Mouse (Mus musculus) heart, embryonic 10.5 days (tissue): ENCODE data around the gene Ndufaf7. TPM values are rescaled to one million over a fixed set of nuclear protein-coding genes. Genes with fewer than 3 reads are reported as not detected.

Experiments used
- DNase-seq: peaks from one replicate; pipeline ENCODE4 v3.0.0-alpha.2; 2017; ENCODE audit warnings: low spot score
- H3K27ac ChIP-seq: fragments of 300-500 bp; sonication (generic); 2 replicates; pipeline ENCODE4 v1.5.1; 2016; ENCODE audit warnings: mild to moderate bottlenecking
- H3K27me3 ChIP-seq: fragments of 300-500 bp; sonication (generic); 2 replicates; pipeline ENCODE4 v1.6.1; 2016; ENCODE audit warnings: mild to moderate bottlenecking; ENCODE audit not compliant: poor library complexity, insufficient read depth, severe bottlenecking
- H3K36me3 ChIP-seq: fragments of 300-500 bp; sonication (generic); 2 replicates; pipeline ENCODE4 v1.6.1; 2016; ENCODE audit warnings: mild to moderate bottlenecking, moderate library complexity
- H3K4me1 ChIP-seq: fragments of 300-500 bp; sonication (generic); 2 replicates; pipeline ENCODE4 v1.6.1; 2016; ENCODE audit warnings: mild to moderate bottlenecking
- H3K4me3 ChIP-seq: fragments of 300-500 bp; sonication (generic); 2 replicates; pipeline ENCODE4 v1.5.1; 2016; ENCODE audit warnings: mild to moderate bottlenecking, moderate library complexity
- H3K9me3 ChIP-seq: fragments of 300-500 bp; sonication (generic); 2 replicates; pipeline ENCODE4 v1.6.1; 2016; ENCODE audit warnings: mild to moderate bottlenecking, moderate library complexity
- WGBS: fragments of 180-500 bp; shearing (Covaris S2); methylation state at CpG from one replicate; pipeline ENCODE4 v1.1.7; 2016; 5-methylcytosine and 5-hydroxymethylcytosine counted together
- polyA plus RNA-seq: library from polyadenylated mRNA; unstranded; fragments of >200 nt; fragmentation: Nextera tagmentation; extraction: Ambion mirVana; gene quantifications from 2 replicates; pipeline ENCODE4 v1.2.1, GENCODE M21; 2016

Ndufaf7 gene
- polyA plus RNA-seq, 1 experiment from 2014 or later: 62.8 TPM

GRCm38 (mm10) chr17:78916899-78917298 lies 20.0 kb upstream of the Ndufaf7 start:
- 3% methylated on average over 11 of the region's 11 CpGs for WGBS
- H3K9me3 ChIP-seq: no peaks in the 10 kb centered on the region
- peaks cover 12% of the 10 kb centered on the region for H3K4me1 ChIP-seq
- DNase-seq: no peak
- peak overlapping the region; percentile 93 for H3K27ac ChIP-seq
- H3K27me3 ChIP-seq: no peaks in the 10 kb centered on the region
- H3K4me3 ChIP-seq: peak overlapping the region; percentile 74
- peaks cover 36% of the 10 kb centered on the region for H3K36me3 ChIP-seq

- 52% methylated on average over 6 of the region's 6 CpGs for WGBS
- Histone ChIP-seq H3K27me3 (no peaks in the 10 kb centered on the region), H3K4me3 (0 out of 2 replicates have a peak overlapping the region, but pooled peaks have one; percentile 74), H3K9me3 (no peaks in the 10 kb centered on the region), H3K36me3 (peaks cover 44% of the 10 kb centered on the region), H3K27ac (0 out of 2 replicates have a peak overlapping the region, but pooled peaks have one; percentile 93), H3K4me1 (peaks cover 10% of the 10 kb centered on the region)
- DNase-seq: no peak
These were observed 19.2 kb upstream of the Ndufaf7 start for GRCm38 (mm10) chr17:78917696-78918095.

- H3K9me3 ChIP-seq: no peaks in the 10 kb centered on the region
- H3K4me3 ChIP-seq: peak overlapping the region; percentile 92
- peaks cover 11% of the 10 kb centered on the region for H3K4me1 ChIP-seq
- DNase-seq: no peak
- no peak overlapping the region for H3K27ac ChIP-seq
- H3K36me3 ChIP-seq: peaks cover 52% of the 10 kb centered on the region
- H3K27me3 ChIP-seq: no peaks in the 10 kb centered on the region
- 79% methylated on average over 2 of the region's 2 CpGs for WGBS
These were observed 1.1 kb upstream of the Ndufaf7 start for GRCm38 (mm10) chr17:78935857-78936256.

GRCm38 (mm10) chr17:78937229-78937853 lies 405 bp downstream of the Ndufaf7 start:
- Histone ChIP-seq H3K9me3 (no peaks in the 10 kb centered on the region), H3K4me1 (peaks cover 11% of the 10 kb centered on the region), H3K27ac (peak overlapping the region; percentile 89), H3K36me3 (peaks cover 48% of the 10 kb centered on the region), H3K27me3 (no peaks in the 10 kb centered on the region), H3K4me3 (peak overlapping the region; percentile 92)
- no peak for DNase-seq
- whole genome bisulfite sequencing: 8% methylated on average over 26 of the region's 26 CpGs

GRCm38 (mm10) chr17:78938927-78939326 lies 2.0 kb downstream of the Ndufaf7 start:
- H3K27ac ChIP-seq: no peak overlapping the region
- H3K4me3 ChIP-seq: no peak overlapping the region
- 90% methylated on average over 4 of the region's 4 CpGs for WGBS
- peaks cover 11% of the 10 kb centered on the region for H3K4me1 ChIP-seq
- no peaks in the 10 kb centered on the region for H3K9me3 ChIP-seq
- DNase-seq: no peak
- no peaks in the 10 kb centered on the region for H3K27me3 ChIP-seq
- H3K36me3 ChIP-seq: peaks cover 47% of the 10 kb centered on the region

- H3K4me1 ChIP-seq: peaks cover 3% of the 10 kb centered on the region
- H3K27me3 ChIP-seq: no peaks in the 10 kb centered on the region
- peaks cover 55% of the 10 kb centered on the region for H3K36me3 ChIP-seq
- H3K4me3 ChIP-seq: no peak overlapping the region
- H3K27ac ChIP-seq: no peak overlapping the region
- H3K9me3 ChIP-seq: no peaks in the 10 kb centered on the region
- WGBS: 67% methylated on average over 11 of the region's 11 CpGs
- no peak for DNase-seq
These were observed 5.6 kb downstream of the Ndufaf7 start for GRCm38 (mm10) chr17:78942579-78942978.

GRCm38 (mm10) chr17:78951225-78951624 lies 14.3 kb downstream of the Ndufaf7 start:
- no peak for DNase-seq
- peaks cover 92% of the 10 kb centered on the region for H3K36me3 ChIP-seq
- no peaks in the 10 kb centered on the region for H3K4me1 ChIP-seq
- H3K27ac ChIP-seq: no peak overlapping the region
- H3K9me3 ChIP-seq: no peaks in the 10 kb centered on the region
- 74% methylated on average over 5 of the region's 5 CpGs for WGBS
- no peaks in the 10 kb centered on the region for H3K27me3 ChIP-seq
- H3K4me3 ChIP-seq: no peak overlapping the region

GRCm38 (mm10) chr17:78952070-78952469 lies 15.1 kb downstream of the Ndufaf7 start:
- H3K4me3 ChIP-seq: no peak overlapping the region
- H3K27me3 ChIP-seq: no peaks in the 10 kb centered on the region
- no peak overlapping the region for H3K27ac ChIP-seq
- DNase-seq: no peak
- H3K4me1 ChIP-seq: no peaks in the 10 kb centered on the region
- WGBS: 93% methylated on average over 5 of the region's 5 CpGs
- no peaks in the 10 kb centered on the region for H3K9me3 ChIP-seq
- H3K36me3 ChIP-seq: peaks cover 92% of the 10 kb centered on the region

GRCm38 (mm10) chr17:78953240-78953639 lies 16.3 kb downstream of the Ndufaf7 start:
- 86% methylated on average over 8 of the region's 8 CpGs for WGBS
- H3K27me3 ChIP-seq: no peaks in the 10 kb centered on the region
- peaks cover 86% of the 10 kb centered on the region for H3K36me3 ChIP-seq
- DNase-seq: no peak
- H3K27ac ChIP-seq: no peak overlapping the region
- no peaks in the 10 kb centered on the region for H3K4me1 ChIP-seq
- no peak overlapping the region for H3K4me3 ChIP-seq
- H3K9me3 ChIP-seq: no peaks in the 10 kb centered on the region

GRCm38 (mm10) chr17:78959473-78959872 lies 22.5 kb downstream of the Ndufaf7 start:
- H3K4me3 ChIP-seq: no peak overlapping the region
- H3K9me3 ChIP-seq: no peaks in the 10 kb centered on the region
- H3K4me1 ChIP-seq: no peaks in the 10 kb centered on the region
- no peak overlapping the region for H3K27ac ChIP-seq
- DNase-seq: no peak
- H3K27me3 ChIP-seq: no peaks in the 10 kb centered on the region
- H3K36me3 ChIP-seq: peaks cover 79% of the 10 kb centered on the region
- WGBS: 83% methylated on average over 6 of the region's 6 CpGs

GRCm38 (mm10) chr17:78964387-78964786 lies 27.5 kb downstream of the Ndufaf7 start:
- Histone ChIP-seq H3K9me3 (no peaks in the 10 kb centered on the region), H3K4me3 (no peak overlapping the region), H3K27ac (no peak overlapping the region), H3K27me3 (no peaks in the 10 kb centered on the region), H3K36me3 (peaks cover 68% of the 10 kb centered on the region), H3K4me1 (no peaks in the 10 kb centered on the region)
- WGBS: 100% methylated on average over 1 of the region's 1 CpGs
- DNase-seq: no peak

GRCm38 (mm10) chr17:78966092-78966883 lies 29.4 kb downstream of the Ndufaf7 start:
- 89% methylated on average over 11 of the region's 11 CpGs for WGBS
- Histone ChIP-seq H3K4me1 (no peaks in the 10 kb centered on the region), H3K36me3 (peaks cover 62% of the 10 kb centered on the region), H3K4me3 (no peak overlapping the region), H3K27ac (no peak overlapping the region), H3K9me3 (no peaks in the 10 kb centered on the region), H3K27me3 (no peaks in the 10 kb centered on the region)
- DNase-seq: no peak

- H3K4me1 ChIP-seq: no peaks in the 10 kb centered on the region
- H3K36me3 ChIP-seq: peaks cover 61% of the 10 kb centered on the region
- no peak for DNase-seq
- no peaks in the 10 kb centered on the region for H3K9me3 ChIP-seq
- H3K27me3 ChIP-seq: no peaks in the 10 kb centered on the region
- 86% methylated on average over 3 of the region's 3 CpGs for WGBS
- H3K4me3 ChIP-seq: no peak overlapping the region
- no peak overlapping the region for H3K27ac ChIP-seq
These were observed 31.6 kb downstream of the Ndufaf7 start for GRCm38 (mm10) chr17:78968500-78968899.
